Mouse (Mus musculus): ENCODE data around the gene Ccdc13. TPM values are rescaled to one million over a fixed set of nuclear protein-coding genes. Genes with fewer than 3 reads are reported as not detected.

The Ccdc13 gene
- polyA plus RNA-seq, 1 experiment from 2014 or later: 0.81 TPM

DNA sequence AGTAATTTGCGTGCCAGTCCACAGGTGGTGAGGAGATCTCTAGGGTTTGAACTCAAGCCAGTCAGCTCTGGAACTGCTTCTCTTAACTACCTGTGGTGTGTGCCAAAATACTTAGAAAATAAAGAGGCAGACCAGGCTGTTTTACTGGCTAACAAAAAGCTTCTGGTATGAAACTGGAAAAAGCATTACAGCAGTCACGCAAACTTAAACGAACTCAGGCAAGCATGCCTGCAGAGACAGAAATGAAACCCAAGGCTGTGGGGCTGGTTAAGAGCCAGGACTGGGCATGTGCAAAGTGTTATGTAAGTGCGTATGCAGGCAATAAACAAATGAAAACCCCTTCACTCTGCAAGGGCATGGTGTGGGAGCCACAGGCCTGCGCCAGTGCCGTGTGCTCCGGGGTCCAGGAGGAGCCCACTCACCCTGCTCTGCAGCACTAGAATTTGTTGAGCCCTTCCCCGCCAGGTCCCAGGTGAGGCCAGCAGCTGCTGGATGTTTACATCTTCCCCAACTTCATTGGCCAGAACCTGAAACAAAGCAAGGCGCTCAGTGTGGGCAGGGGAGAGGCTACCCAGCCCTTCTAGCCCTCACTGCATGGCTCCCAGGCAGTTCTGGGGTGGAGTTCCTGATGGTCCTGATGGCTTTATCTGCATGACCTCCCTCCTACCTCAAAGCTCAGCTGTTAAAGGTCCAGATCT lies 20.0 kb downstream of the Ccdc13 start:
- H3K4me1 ChIP-seq (ENCODE audit: control insufficient read depth, insufficient read depth, low read length): no peaks in the 10 kb centered on the region
- no peak overlapping the region for H3K4me2 ChIP-seq (ENCODE audit: low read depth, low read length)
- H3K27ac ChIP-seq (ENCODE audit: low read length): no peak overlapping the region
- H3K4me3 ChIP-seq (ENCODE audit: low read length): no peak overlapping the region
- H3K9ac ChIP-seq (ENCODE audit: low read depth, low read length): no peak overlapping the region
- ATAC-seq: no peak
- WGBS: 45% methylated on average over 9 of the region's 9 CpGs
- H3K36me3 ChIP-seq (ENCODE audit: control insufficient read depth, insufficient read depth, low read length): no peaks in the 10 kb centered on the region
- no peaks in the 10 kb centered on the region for H3K9me3 ChIP-seq (ENCODE audit: control insufficient read depth, low read length)
- no peaks in the 10 kb centered on the region for H3K27me3 ChIP-seq (replicated peaks; ENCODE audit: control insufficient read depth, insufficient read depth, low read length)

DNA sequence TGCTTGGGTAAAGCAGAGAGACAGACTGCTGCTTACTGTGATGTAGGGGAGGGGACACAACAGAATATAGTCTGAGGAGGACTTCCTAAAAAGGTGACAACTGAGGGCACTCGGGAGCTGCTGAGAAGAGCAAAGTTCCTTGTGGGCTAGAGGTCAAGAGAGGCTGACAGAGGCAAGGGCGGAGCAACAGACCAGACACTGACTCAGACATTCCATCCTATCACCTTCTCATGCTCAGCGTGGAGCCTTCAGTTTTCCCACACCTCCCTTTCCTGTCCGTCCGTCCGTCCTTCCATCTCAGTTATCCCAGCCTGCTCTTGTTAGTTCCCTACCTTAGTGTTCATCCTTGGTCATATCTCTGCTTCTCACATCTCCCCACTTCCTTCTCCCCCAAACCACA lies 24.1 kb downstream of the Ccdc13 start:
- Histone ChIP-seq H3K4me2 (ENCODE audit: low read depth, low read length) (no peak overlapping the region), H3K9ac (ENCODE audit: low read depth, low read length) (no peak overlapping the region), H3K4me1 (ENCODE audit: control insufficient read depth, insufficient read depth, low read length) (peaks cover 3% of the 10 kb centered on the region; the same call in 1 of the 2 replicates), H3K27me3 (replicated peaks; ENCODE audit: control insufficient read depth, insufficient read depth, low read length) (no peaks in the 10 kb centered on the region), H3K9me3 (ENCODE audit: control insufficient read depth, low read length) (no peaks in the 10 kb centered on the region), H3K27ac (ENCODE audit: low read length) (no peak overlapping the region), H3K4me3 (ENCODE audit: low read length) (no peak overlapping the region), H3K36me3 (ENCODE audit: control insufficient read depth, insufficient read depth, low read length) (no peaks in the 10 kb centered on the region)
- WGBS: 53% methylated on average over 6 of the region's 6 CpGs
- no peak for ATAC-seq

DNA sequence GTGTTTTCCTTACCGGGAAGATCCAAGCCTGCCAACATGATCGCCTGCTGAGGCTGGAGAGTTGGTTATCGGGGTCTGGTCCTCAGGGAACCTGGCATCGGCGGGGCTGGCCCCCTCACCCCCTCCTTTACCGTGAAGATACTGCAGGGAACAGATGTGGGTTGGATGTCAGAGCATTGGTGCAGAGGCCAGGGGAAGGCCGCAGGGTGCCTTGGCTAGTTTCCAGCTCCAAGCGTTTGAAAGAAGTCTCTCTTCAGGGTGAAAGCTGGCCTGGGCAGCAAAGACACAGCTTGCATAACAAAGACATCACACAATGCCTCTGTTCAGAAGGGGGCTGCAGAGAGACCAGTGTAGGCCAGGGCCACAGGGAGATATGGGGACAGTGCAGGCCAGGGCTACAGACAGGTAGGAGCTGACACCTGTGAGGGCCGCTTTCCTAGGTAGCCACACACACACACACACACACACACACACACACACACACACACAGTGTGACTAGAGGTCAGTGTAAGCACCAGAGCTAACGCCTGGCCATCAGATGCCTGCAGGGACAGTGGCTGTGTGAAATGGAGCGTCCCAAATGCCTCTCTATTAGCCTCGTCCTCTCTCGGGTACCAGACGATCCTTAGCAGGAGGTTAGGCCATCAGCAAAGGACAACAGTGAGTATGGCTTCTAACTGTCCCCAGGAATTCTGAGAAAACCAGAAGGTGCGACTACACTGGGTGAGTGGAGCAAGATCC lies 29.0 kb downstream of the Ccdc13 start:
- WGBS: 43% methylated on average over 15 of the region's 15 CpGs
- Histone ChIP-seq H3K4me3 (ENCODE audit: low read length) (no peak overlapping the region), H3K4me1 (ENCODE audit: control insufficient read depth, insufficient read depth, low read length) (peaks cover 7% of the 10 kb centered on the region; the same call in 1 of the 2 replicates), H3K9ac (ENCODE audit: low read depth, low read length) (peak overlapping the region; percentile 12), H3K27ac (ENCODE audit: low read length) (peak overlapping the region; percentile 13; the same call in 1 of the 2 replicates), H3K9me3 (ENCODE audit: control insufficient read depth, low read length) (no peaks in the 10 kb centered on the region), H3K27me3 (replicated peaks; ENCODE audit: control insufficient read depth, insufficient read depth, low read length) (no peaks in the 10 kb centered on the region), H3K4me2 (ENCODE audit: low read depth, low read length) (no peak overlapping the region), H3K36me3 (ENCODE audit: control insufficient read depth, insufficient read depth, low read length) (no peaks in the 10 kb centered on the region)
- ATAC-seq: peak; percentile 38

DNA sequence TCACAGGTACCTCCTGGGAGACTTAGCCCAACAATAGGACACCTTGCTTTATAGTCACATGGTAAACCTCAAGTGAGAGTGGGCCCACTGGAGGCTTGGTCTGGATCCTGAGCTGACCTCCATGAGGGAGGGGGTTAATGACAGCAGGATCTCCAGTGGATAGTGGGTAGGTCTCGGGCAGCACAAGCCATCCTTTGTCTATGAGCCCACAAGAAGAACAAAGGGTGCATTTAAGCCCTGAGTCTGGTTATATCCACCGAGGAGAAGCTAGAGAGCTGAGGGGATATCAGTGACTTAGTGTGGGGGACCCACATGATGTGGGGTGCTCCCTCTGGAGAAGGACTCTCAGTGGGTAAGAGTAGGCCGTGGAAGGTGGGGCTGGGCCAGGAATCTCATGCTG lies 30.8 kb downstream of the Ccdc13 start:
- no peaks in the 10 kb centered on the region for H3K36me3 ChIP-seq (ENCODE audit: control insufficient read depth, insufficient read depth, low read length)
- no peaks in the 10 kb centered on the region for H3K27me3 ChIP-seq (replicated peaks; ENCODE audit: control insufficient read depth, insufficient read depth, low read length)
- 76% methylated on average over 3 of the region's 3 CpGs for WGBS
- no peak for ATAC-seq
- H3K9ac ChIP-seq (ENCODE audit: low read depth, low read length): no peak overlapping the region
- no peak overlapping the region for H3K27ac ChIP-seq (ENCODE audit: low read length)
- peaks cover 7% of the 10 kb centered on the region; the same call in 1 of the 2 replicates for H3K4me1 ChIP-seq (ENCODE audit: control insufficient read depth, insufficient read depth, low read length)
- H3K4me3 ChIP-seq (ENCODE audit: low read length): no peak overlapping the region
- H3K4me2 ChIP-seq (ENCODE audit: low read depth, low read length): no peak overlapping the region
- no peaks in the 10 kb centered on the region for H3K9me3 ChIP-seq (ENCODE audit: control insufficient read depth, low read length)

GRCm38 (mm10) chr9:121807947-121808346 lies 31.3 kb downstream of the Ccdc13 start:
- ATAC-seq: no peak
- Histone ChIP-seq H3K27ac (ENCODE audit: low read length) (no peak overlapping the region; the same call in 1 of the 2 replicates), H3K9ac (ENCODE audit: low read depth, low read length) (no peak overlapping the region), H3K36me3 (ENCODE audit: control insufficient read depth, insufficient read depth, low read length) (no peaks in the 10 kb centered on the region), H3K9me3 (ENCODE audit: control insufficient read depth, low read length) (no peaks in the 10 kb centered on the region), H3K4me1 (ENCODE audit: control insufficient read depth, insufficient read depth, low read length) (peaks cover 7% of the 10 kb centered on the region; the same call in 1 of the 2 replicates), H3K4me3 (ENCODE audit: low read length) (no peak overlapping the region), H3K27me3 (replicated peaks; ENCODE audit: control insufficient read depth, insufficient read depth, low read length) (no peaks in the 10 kb centered on the region), H3K4me2 (ENCODE audit: low read depth, low read length) (no peak overlapping the region)
- 64% methylated on average over 7 of the region's 7 CpGs for WGBS

GRCm38 (mm10) chr9:121807546-121807945 lies 31.7 kb downstream of the Ccdc13 start:
- Histone ChIP-seq H3K36me3 (ENCODE audit: control insufficient read depth, insufficient read depth, low read length) (no peaks in the 10 kb centered on the region), H3K27me3 (replicated peaks; ENCODE audit: control insufficient read depth, insufficient read depth, low read length) (no peaks in the 10 kb centered on the region), H3K27ac (ENCODE audit: low read length) (no peak overlapping the region), H3K9me3 (ENCODE audit: control insufficient read depth, low read length) (no peaks in the 10 kb centered on the region), H3K4me2 (ENCODE audit: low read depth, low read length) (no peak overlapping the region), H3K4me1 (ENCODE audit: control insufficient read depth, insufficient read depth, low read length) (peaks cover 7% of the 10 kb centered on the region; the same call in 1 of the 2 replicates), H3K9ac (ENCODE audit: low read depth, low read length) (no peak overlapping the region), H3K4me3 (ENCODE audit: low read length) (no peak overlapping the region)
- 61% methylated on average over 1 of the region's 1 CpGs for WGBS
- ATAC-seq: no peak

- no peaks in the 10 kb centered on the region for H3K9me3 ChIP-seq (ENCODE audit: control insufficient read depth, low read length)
- no peak overlapping the region for H3K27ac ChIP-seq (ENCODE audit: low read length)
- H3K4me1 ChIP-seq (ENCODE audit: control insufficient read depth, insufficient read depth, low read length): peaks cover 8% of the 10 kb centered on the region; the same call in 1 of the 2 replicates
- H3K27me3 ChIP-seq (replicated peaks; ENCODE audit: control insufficient read depth, insufficient read depth, low read length): no peaks in the 10 kb centered on the region
- no peak overlapping the region for H3K4me3 ChIP-seq (ENCODE audit: low read length)
- H3K4me2 ChIP-seq (ENCODE audit: low read depth, low read length): no peak overlapping the region
- H3K9ac ChIP-seq (ENCODE audit: low read depth, low read length): no peak overlapping the region
- no peaks in the 10 kb centered on the region for H3K36me3 ChIP-seq (ENCODE audit: control insufficient read depth, insufficient read depth, low read length)
- 54% methylated on average over 7 of the region's 7 CpGs for WGBS
- no peak for ATAC-seq
These were observed 36.5 kb downstream of the Ccdc13 start for GRCm38 (mm10) chr9:121802747-121803146.

DNA sequence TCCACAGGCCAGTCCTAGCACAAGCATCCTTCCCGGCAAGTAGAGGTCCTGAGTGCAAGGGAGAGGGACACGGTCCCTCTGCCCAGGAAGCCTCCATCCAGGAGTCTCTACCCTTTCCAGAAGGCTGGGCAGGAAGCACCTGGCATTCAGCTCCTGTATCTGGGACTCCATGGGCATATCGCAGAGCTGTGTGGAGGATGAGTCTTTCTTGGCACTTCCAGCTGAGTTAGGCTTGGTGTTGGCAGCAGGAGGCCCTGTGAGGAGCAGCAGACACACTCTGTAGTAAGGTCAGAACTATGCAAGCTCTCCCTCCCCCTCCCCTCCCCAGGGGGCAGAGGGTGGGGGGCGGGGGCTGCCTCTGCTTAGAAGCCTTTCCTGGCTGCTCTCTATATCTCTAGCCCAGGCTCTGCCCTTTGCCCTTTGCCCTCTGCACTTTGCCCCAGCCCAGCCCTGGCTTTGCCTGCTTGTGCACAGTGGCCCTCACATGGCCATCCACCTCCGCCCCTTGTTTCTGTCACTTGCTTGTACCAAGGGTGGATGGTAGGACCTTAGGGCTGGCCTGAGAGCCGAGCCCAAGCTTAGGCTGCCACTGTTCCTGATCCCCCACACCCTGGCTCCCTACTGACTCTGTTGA lies 40.3 kb downstream of the Ccdc13 start:
- WGBS: 47% methylated on average over 6 of the region's 6 CpGs
- H3K4me2 ChIP-seq (ENCODE audit: low read depth, low read length): no peak overlapping the region
- H3K4me3 ChIP-seq (ENCODE audit: low read length): no peak overlapping the region
- peaks cover 8% of the 10 kb centered on the region; the same call in 1 of the 2 replicates for H3K4me1 ChIP-seq (ENCODE audit: control insufficient read depth, insufficient read depth, low read length)
- no peaks in the 10 kb centered on the region for H3K27me3 ChIP-seq (replicated peaks; ENCODE audit: control insufficient read depth, insufficient read depth, low read length)
- no peaks in the 10 kb centered on the region for H3K36me3 ChIP-seq (ENCODE audit: control insufficient read depth, insufficient read depth, low read length)
- H3K27ac ChIP-seq (ENCODE audit: low read length): no peak overlapping the region
- no peaks in the 10 kb centered on the region for H3K9me3 ChIP-seq (ENCODE audit: control insufficient read depth, low read length)
- ATAC-seq: no peak; the same call in 1 of the 2 replicates
- 0 out of 2 replicates have a peak overlapping the region, but pooled peaks have one; percentile 7 for H3K9ac ChIP-seq (ENCODE audit: low read depth, low read length)

- Histone ChIP-seq H3K27ac (ENCODE audit: low read length) (no peak overlapping the region), H3K4me1 (ENCODE audit: control insufficient read depth, insufficient read depth, low read length) (peaks cover 8% of the 10 kb centered on the region; the same call in 1 of the 2 replicates), H3K9me3 (ENCODE audit: control insufficient read depth, low read length) (no peaks in the 10 kb centered on the region), H3K4me2 (ENCODE audit: low read depth, low read length) (peak overlapping the region; percentile 28), H3K27me3 (replicated peaks; ENCODE audit: control insufficient read depth, insufficient read depth, low read length) (no peaks in the 10 kb centered on the region), H3K9ac (ENCODE audit: low read depth, low read length) (0 out of 2 replicates have a peak overlapping the region, but pooled peaks have one; percentile 15), H3K36me3 (ENCODE audit: control insufficient read depth, insufficient read depth, low read length) (no peaks in the 10 kb centered on the region), H3K4me3 (ENCODE audit: low read length) (peak overlapping the region; percentile 24; the same call in 1 of the 2 replicates)
- peak; percentile 83 for ATAC-seq
- WGBS: 14% methylated on average over 12 of the region's 12 CpGs
These were observed 41.5 kb downstream of the Ccdc13 start for GRCm38 (mm10) chr9:121797722-121798121.
